Mouse (Mus musculus): Measurements from ENCODE around the gene Actn2.

DNA sequence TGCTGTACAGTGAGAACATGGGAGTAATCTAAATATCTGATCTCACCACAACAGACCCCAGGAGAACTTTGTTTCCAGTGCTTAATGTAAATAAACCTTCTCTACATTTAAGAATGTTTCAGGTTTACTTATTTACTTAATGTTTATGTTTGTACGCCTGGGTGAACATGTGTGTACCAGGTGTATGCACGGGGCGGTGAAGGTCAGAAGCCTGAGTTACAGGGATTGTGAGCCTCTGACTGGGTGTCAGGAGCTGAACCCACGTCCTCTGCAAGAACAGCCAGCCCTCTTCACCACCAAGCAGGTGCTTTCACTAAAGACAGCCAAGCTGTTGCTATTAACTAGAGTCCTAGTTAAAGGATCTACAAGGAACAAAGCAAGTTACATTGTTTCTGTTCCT is 66.3 kb downstream of the Actn2 start:
- TF ChIP-seq POLR2A (IDR thresholded peaks at IDR 0.05; ENCODE audit: borderline replicate concordance, control insufficient read depth, low read depth, low read length), result no peak
- TF ChIP-seq CTCF (IDR thresholded peaks at IDR 0.05; ENCODE audit: control insufficient read depth, insufficient read depth, low read length), result no peak

Measured in bone marrow, adult 2 months (tissue).